Mouse (Mus musculus): ENCODE measurements around the gene Slc51a.
A peak's percentile ranks its signal among the peaks of the same experiment; 100 is the strongest.
"Not testable (repeated sequence)": the region's sequence is repeated elsewhere in the genome, so short reads cannot be mapped to it uniquely, and the experiment has no call there.

Slc51a gene

GRCm38 (mm10) chr16:32468488-32468887 lies 19.2 kb downstream of the Slc51a start:
- no peak for DNase-seq (ENCODE audit: extremely low spot score, low spot score)

GRCm38 (mm10) chr16:32464908-32465307 lies 22.8 kb downstream of the Slc51a start:
- no peak for DNase-seq (ENCODE audit: extremely low spot score, low spot score)

GRCm38 (mm10) chr16:32463426-32463825 lies 24.3 kb downstream of the Slc51a start:
- no peak for DNase-seq (ENCODE audit: extremely low spot score, low spot score)

GRCm38 (mm10) chr16:32462950-32463349 lies 24.7 kb downstream of the Slc51a start:
- DNase-seq (ENCODE audit: extremely low spot score, low spot score) = no peak

GRCm38 (mm10) chr16:32461713-32462112 lies 26.0 kb downstream of the Slc51a start:
- DNase-seq (ENCODE audit: extremely low spot score, low spot score) = no peak

GRCm38 (mm10) chr16:32460518-32460917 lies 27.2 kb downstream of the Slc51a start:
- no peak for DNase-seq (ENCODE audit: extremely low spot score, low spot score)

GRCm38 (mm10) chr16:32457589-32458386 lies 29.9 kb downstream of the Slc51a start:
- DNase-seq (ENCODE audit: extremely low spot score, low spot score) = no peak

GRCm38 (mm10) chr16:32456761-32457160 lies 30.9 kb downstream of the Slc51a start:
- DNase-seq (ENCODE audit: extremely low spot score, low spot score) = no peak

GRCm38 (mm10) chr16:32456086-32456485 lies 31.6 kb downstream of the Slc51a start:
- DNase-seq (ENCODE audit: extremely low spot score, low spot score) = no peak

GRCm38 (mm10) chr16:32454646-32455045 lies 33.0 kb downstream of the Slc51a start:
- peak; percentile 16 for DNase-seq (ENCODE audit: extremely low spot score, low spot score)

- no peak for DNase-seq (ENCODE audit: extremely low spot score, low spot score)
Measured at GRCm38 (mm10) chr16:32453102-32453501, 34.6 kb downstream of the Slc51a start.

GRCm38 (mm10) chr16:32450133-32450532 lies 37.5 kb downstream of the Slc51a start:
- no peak for DNase-seq (ENCODE audit: extremely low spot score, low spot score)

GRCm38 (mm10) chr16:32449665-32450064 lies 38.0 kb downstream of the Slc51a start:
- DNase-seq (ENCODE audit: extremely low spot score, low spot score) = no peak

GRCm38 (mm10) chr16:32446563-32447138 lies 41.0 kb downstream of the Slc51a start:
- no peak for DNase-seq (ENCODE audit: extremely low spot score, low spot score)

- DNase-seq (ENCODE audit: extremely low spot score, low spot score) = no peak
Measured at GRCm38 (mm10) chr16:32445558-32445957, 42.1 kb downstream of the Slc51a start.

- not testable (repeated sequence) for DNase-seq (ENCODE audit: extremely low spot score, low spot score)
Measured at GRCm38 (mm10) chr16:32444615-32445014, 43.1 kb downstream of the Slc51a start.

- DNase-seq (ENCODE audit: extremely low spot score, low spot score) = no peak
Measured at GRCm38 (mm10) chr16:32441432-32441831, 46.2 kb downstream of the Slc51a start.

- DNase-seq (ENCODE audit: extremely low spot score, low spot score) = no peak
Measured at GRCm38 (mm10) chr16:32437266-32437665, 50.4 kb downstream of the Slc51a start.

- no peak for DNase-seq (ENCODE audit: extremely low spot score, low spot score)
Measured at GRCm38 (mm10) chr16:32436657-32437056, 51.0 kb downstream of the Slc51a start.

- no peak for DNase-seq (ENCODE audit: extremely low spot score, low spot score)
Measured at GRCm38 (mm10) chr16:32434691-32435090, 53.0 kb downstream of the Slc51a start.

- no peak for DNase-seq (ENCODE audit: extremely low spot score, low spot score)
Measured at GRCm38 (mm10) chr16:32434066-32434465, 53.6 kb downstream of the Slc51a start.

- no peak for DNase-seq (ENCODE audit: extremely low spot score, low spot score)
Measured at GRCm38 (mm10) chr16:32433138-32433537, 54.5 kb downstream of the Slc51a start.

- no peak for DNase-seq (ENCODE audit: extremely low spot score, low spot score)
Measured at GRCm38 (mm10) chr16:32431926-32432325, 55.8 kb downstream of the Slc51a start.
